Mouse (Mus musculus) cerebellum, adult 8-10 months (tissue): Measurements from ENCODE around the gene Slco3a1.

Experiments used
- DNase-seq: peaks from one replicate; pipeline ENCODE4 v3.0.0; 2022

Gene Slco3a1

GRCm38 (mm10) chr7:74269283-74270088 lies 285.1 kb downstream of the Slco3a1 start:
- DNase-seq, result no peak

DNA sequence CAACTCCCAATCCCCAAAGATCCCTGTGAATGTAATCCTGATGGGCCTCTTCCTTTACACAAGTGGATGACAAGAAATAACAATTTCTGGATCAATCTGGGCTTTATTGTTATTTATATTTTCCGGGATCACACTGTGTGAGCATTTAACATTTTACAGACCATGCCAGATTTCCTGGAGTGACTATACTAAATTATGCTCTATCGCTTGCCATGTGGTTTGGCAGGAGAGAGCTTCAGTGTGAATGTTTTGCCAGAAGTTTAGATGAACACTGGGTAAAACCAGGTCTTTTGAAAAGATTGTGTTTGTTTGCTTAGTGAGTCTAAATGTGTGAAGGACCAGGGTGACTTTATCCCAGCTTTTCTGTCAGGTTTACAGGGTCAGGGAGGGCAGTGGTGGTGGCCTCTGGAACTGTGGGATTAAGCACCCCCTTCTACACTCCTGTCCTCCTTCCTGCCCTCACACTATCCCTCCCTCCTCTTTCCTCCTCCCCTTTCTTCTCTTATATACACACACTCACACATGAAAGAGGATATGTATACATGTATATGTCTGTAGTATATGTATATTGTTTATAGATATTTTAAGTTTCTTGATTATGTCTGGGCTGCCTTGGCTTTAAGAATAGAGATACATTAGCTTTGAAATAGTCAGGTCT lies 287.9 kb downstream of the Slco3a1 start:
- no peak for DNase-seq

DNA sequence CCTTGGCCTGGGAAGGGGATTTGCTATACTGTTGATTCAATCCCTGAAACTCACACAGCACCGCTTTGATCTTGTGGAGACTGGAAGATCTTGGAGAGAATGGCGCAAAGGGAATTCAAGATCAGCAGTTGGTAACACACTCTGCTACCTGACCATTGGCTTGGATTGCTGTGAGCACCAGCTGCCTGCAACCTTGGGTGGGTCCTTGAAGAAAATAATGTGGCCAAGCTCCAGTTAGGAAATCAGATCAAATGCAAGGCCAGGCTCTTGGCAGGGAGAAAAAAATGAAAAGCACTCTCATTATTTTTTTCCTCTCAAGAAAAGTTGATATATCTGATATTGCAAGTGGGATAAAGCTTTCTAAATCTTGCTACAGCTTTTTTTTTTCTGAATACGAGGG lies 298.3 kb downstream of the Slco3a1 start:
- no peak for DNase-seq

GRCm38 (mm10) chr7:74252066-74252465 lies 302.5 kb downstream of the Slco3a1 start:
- no peak for DNase-seq

DNA sequence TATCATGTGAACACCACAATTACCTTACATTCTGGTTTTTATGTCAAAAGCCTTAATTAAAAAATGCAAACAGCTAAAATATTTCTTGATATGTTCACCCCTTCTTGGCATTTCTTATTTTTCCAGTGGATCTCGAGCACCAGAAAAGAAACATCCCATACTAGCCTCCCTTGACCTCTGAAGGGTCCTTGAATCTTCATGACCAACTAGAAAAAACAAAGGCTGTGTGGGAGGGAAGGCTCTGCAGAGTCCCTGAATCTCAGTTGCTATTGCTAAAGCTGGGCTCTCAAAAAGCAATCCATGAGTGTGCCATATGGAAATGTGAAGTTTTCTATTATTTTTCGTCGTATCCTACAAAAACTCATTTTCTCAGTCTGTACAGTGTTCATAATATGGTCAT lies 313.3 kb downstream of the Slco3a1 start:
- no peak for DNase-seq

- no peak for DNase-seq
Observed at GRCm38 (mm10) chr7:74240459-74241172, 314.0 kb downstream of the Slco3a1 start.
